30 mouse cellular contexts compared by ENCODE assay signal in genomic region chr10:10580811-10581210, GRCm38 (mm10).
"Had no signal": no experiment of that assay in that cellular context is flagged by ENCODE, and none has a peak within 500 bp of the region (broad histone marks: within the 10 kb centered on the region; RNA-seq: fewer than 3 reads in every experiment).

No protein-coding gene starts in this region.

- H3K36me3 ChIP-seq: heart, embryonic 10.5 days; heart, embryonic 12.5 days; heart, embryonic 13.5 days; heart, embryonic 15.5 days; hindbrain, embryonic 10.5 days; hindbrain, embryonic 12.5 days; hindbrain, embryonic 13.5 days; hindbrain, embryonic 15.5 days; intestine, embryonic 15.5 days; kidney, embryonic 15.5 days had no signal

- DNase-seq: heart, postnatal 10 days; heart, postnatal 14 days; heart, postnatal 36 days; heart, postnatal 4 days; kidney, adult 11 months; kidney, adult 18-20 months; kidney, adult 2 months; kidney, adult 8-10 months; kidney, adult 9 months; kidney, postnatal 10 days; kidney, postnatal 14 days; kidney, postnatal 25 days; kidney, postnatal 36 days; kidney, postnatal 4 days; layer of hippocampus, adult 9-11 months; layer of hippocampus, postnatal 36 days had no signal

- H3K4me3 ChIP-seq: heart, embryonic 10.5 days; heart, embryonic 12.5 days; heart, embryonic 13.5 days; heart, embryonic 15.5 days; hindbrain, embryonic 10.5 days; hindbrain, embryonic 12.5 days; hindbrain, embryonic 13.5 days; hindbrain, embryonic 15.5 days; intestine, embryonic 15.5 days; kidney, embryonic 15.5 days; layer of hippocampus, adult 2 months had no signal

- H3K9ac ChIP-seq: heart, embryonic 12.5 days; heart, embryonic 13.5 days; heart, embryonic 15.5 days; hindbrain, embryonic 12.5 days; hindbrain, embryonic 13.5 days; hindbrain, embryonic 14.5 days; hindbrain, embryonic 15.5 days; intestine, embryonic 15.5 days; kidney, embryonic 15.5 days had no signal

- H3K27ac ChIP-seq: heart, embryonic 10.5 days; heart, embryonic 13.5 days; heart, embryonic 15.5 days; hindbrain, embryonic 10.5 days; hindbrain, embryonic 12.5 days; hindbrain, embryonic 13.5 days; hindbrain, embryonic 14.5 days; hindbrain, embryonic 15.5 days; hindbrain, postnatal 0 days; intestine, embryonic 15.5 days; kidney, embryonic 15.5 days; kidney, postnatal 0 days; layer of hippocampus, adult 2 months had no signal

- H3K4me1 ChIP-seq: heart, embryonic 10.5 days; heart, embryonic 12.5 days; heart, embryonic 13.5 days; heart, embryonic 15.5 days; hindbrain, embryonic 10.5 days; hindbrain, embryonic 12.5 days; hindbrain, embryonic 13.5 days; hindbrain, embryonic 15.5 days; intestine, embryonic 15.5 days; kidney, embryonic 15.5 days had no signal

- H3K27me3 ChIP-seq: heart, embryonic 12.5 days; heart, embryonic 13.5 days; heart, embryonic 15.5 days; hindbrain, embryonic 12.5 days; hindbrain, embryonic 13.5 days; hindbrain, embryonic 15.5 days; intestine, embryonic 15.5 days; kidney, embryonic 15.5 days had no signal
